Mouse (Mus musculus): ENCODE measurements around the gene Tmem169.

- TF ChIP-seq CTCF (IDR thresholded peaks at IDR 0.05; ENCODE audit: control insufficient read depth, insufficient read depth, insufficient read length): no peak
- TF ChIP-seq USF1 (IDR thresholded peaks at IDR 0.05; ENCODE audit: low read depth): no peak
- no peak for TF ChIP-seq MAX (IDR thresholded peaks at IDR 0.05)
Measured at GRCm38 (mm10) chr1:72291421-72291820, 7.3 kb downstream of the Tmem169 start.

Measured in C2C12 (cell line).